Mouse (Mus musculus): ENCODE results near the gene Gm13287. TPM values are rescaled to one million over a fixed set of nuclear protein-coding genes. Genes with fewer than 3 reads are reported as not detected.

Gm13287 gene
- polyA plus RNA-seq (2017; shearing (Covaris generic)) = not detected

GRCm38 (mm10) chr4:88802954-88803353 is at the start of gene Gm13287:
Gene Gm13287 (plus strand): TSS chr4:88803254.

GRCm38 (mm10) chr4:88754818-88755340 is 48.2 kb upstream of the Gm13287 start, which contains the start of gene Gm13271:
Gene Gm13271 (plus strand): TSS chr4:88754868.

GRCm38 (mm10) chr4:88759610-88760268 is 43.3 kb upstream of the Gm13287 start, which contains the start of gene Gm13283:
Gene Gm13283 (plus strand): TSS chr4:88760119.

GRCm38 (mm10) chr4:88773534-88773933 is 29.5 kb upstream of the Gm13287 start, which contains the start of gene Gm13290:
Gene Gm13290 (plus strand): TSS chr4:88773834.

GRCm38 (mm10) chr4:88776622-88777021 is 26.4 kb upstream of the Gm13287 start, which contains the start of gene Gm13289:
Gene Gm13289 (plus strand): TSS chr4:88776922.

GRCm38 (mm10) chr4:88779550-88779949 is 23.5 kb upstream of the Gm13287 start, which contains the start of gene Gm13272:
Gene Gm13272 (plus strand): TSS chr4:88779850.

GRCm38 (mm10) chr4:88781831-88782230 is 21.2 kb upstream of the Gm13287 start, which contains the start of gene Ifnz:
Gene Ifnz (plus strand): TSS chr4:88782131.

GRCm38 (mm10) chr4:88785409-88785808 is 17.6 kb upstream of the Gm13287 start, which contains the start of gene Gm13276:
Gene Gm13276 (plus strand): TSS chr4:88785709.

GRCm38 (mm10) chr4:88788402-88788801 is 14.7 kb upstream of the Gm13287 start, which contains the start of gene Gm13277:
Gene Gm13277 (plus strand): TSS chr4:88788632.

GRCm38 (mm10) chr4:88791250-88791649 is 11.8 kb upstream of the Gm13287 start, which contains the start of gene Gm13278:
Gene Gm13278 (plus strand): TSS chr4:88791550.

GRCm38 (mm10) chr4:88793936-88794675 is 8.9 kb upstream of the Gm13287 start, which contains the start of gene Gm13275:
Gene Gm13275 (plus strand): TSS chr4:88794487.

GRCm38 (mm10) chr4:88797097-88797496 is 6.0 kb upstream of the Gm13287 start, which contains the start of gene Gm13279:
Gene Gm13279 (plus strand): TSS chr4:88797397.

GRCm38 (mm10) chr4:88799365-88799764 is 3.7 kb upstream of the Gm13287 start, which contains the start of gene Gm13285:
Gene Gm13285 (plus strand): TSS chr4:88799665.

GRCm38 (mm10) chr4:88805231-88805630 is 2.2 kb downstream of the Gm13287 start, which contains the start of gene Gm13288:
Gene Gm13288 (plus strand): TSS chr4:88805531.

GRCm38 (mm10) chr4:88815928-88816327 is 12.9 kb downstream of the Gm13287 start, which contains the start of gene Ifna7:
Gene Ifna7 (plus strand): TSS chr4:88816228.

GRCm38 (mm10) chr4:88819659-88820058 is 16.6 kb downstream of the Gm13287 start, which contains the start of gene Ifna11:
Gene Ifna11 (plus strand): TSS chr4:88819959.

GRCm38 (mm10) chr4:88827116-88827515 is 24.1 kb downstream of the Gm13287 start, which contains the start of gene Ifna6:
Gene Ifna6 (plus strand): TSS chr4:88827416.

GRCm38 (mm10) chr4:88835225-88835624 is 32.2 kb downstream of the Gm13287 start, which contains the start of gene Ifna5:
Gene Ifna5 (plus strand): TSS chr4:88835525.

GRCm38 (mm10) chr4:88841438-88841911 is 38.4 kb downstream of the Gm13287 start, which contains the start of gene Ifna4:
Gene Ifna4 (plus strand): TSS chr4:88841861.

GRCm38 (mm10) chr4:88849698-88850097 is 46.6 kb downstream of the Gm13287 start, which contains the start of gene Ifna1:
Gene Ifna1 (plus strand): TSS chr4:88850087.

Measured in inflammation-experienced regulatory T-cells (primary cell).